Mouse (Mus musculus): ENCODE measurements around the gene Pacsin1. TPM values are rescaled to one million over a fixed set of nuclear protein-coding genes. Genes with fewer than 3 reads are reported as not detected.

Pacsin1 gene
- total RNA-seq, 2 experiments from 2014 or later, result 4.9 TPM

DNA sequence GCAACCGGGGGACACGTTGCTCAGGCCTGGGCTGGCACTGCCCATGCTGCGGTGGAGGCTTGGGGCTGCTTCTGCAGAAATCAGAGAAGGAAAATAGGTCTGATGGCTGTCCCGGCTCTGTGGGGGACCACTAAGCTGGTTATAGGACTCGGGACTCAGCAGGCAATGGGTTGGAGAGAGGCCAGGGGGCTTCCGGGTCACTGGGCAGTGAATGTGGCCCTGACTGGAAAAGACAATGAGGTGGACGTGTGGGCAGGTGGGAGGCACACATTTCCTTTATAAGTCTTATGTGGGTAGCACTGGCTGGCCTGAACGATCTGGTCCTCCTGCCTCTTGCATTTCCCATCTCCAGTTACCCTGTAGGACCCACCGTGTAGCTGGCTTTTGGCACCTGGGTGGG, 65.0 kb downstream of the Pacsin1 start:
- no peak for DNase-seq (ENCODE audit: low spot score in 2 of 2)

- DNase-seq (ENCODE audit: low spot score in 2 of 2), result no peak
These were observed 65.9 kb downstream of the Pacsin1 start for GRCm38 (mm10) chr17:27721125-27721664.

DNA sequence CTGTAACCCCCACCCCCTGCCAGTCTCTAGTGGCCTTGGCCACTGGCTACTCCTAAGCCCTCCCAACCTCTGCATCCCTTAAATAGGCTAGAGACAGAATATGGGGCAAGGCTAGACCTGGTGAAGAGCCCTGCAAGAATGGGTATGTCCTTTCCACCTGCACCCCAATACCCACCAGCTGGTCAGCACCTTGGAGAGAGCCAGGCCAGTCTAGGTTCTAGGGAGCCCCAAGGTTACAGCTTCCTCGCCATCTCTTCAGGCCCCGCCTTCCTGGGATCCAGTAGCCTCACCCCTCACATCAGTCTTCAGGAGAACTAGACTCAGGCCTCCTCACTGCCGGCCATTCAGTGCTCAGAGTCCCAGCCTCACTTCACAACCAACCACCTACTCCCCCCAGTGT, 69.0 kb downstream of the Pacsin1 start:
- DNase-seq (ENCODE audit: low spot score in 2 of 2), result no peak

- no peak for DNase-seq (ENCODE audit: low spot score in 2 of 2)
These were observed 69.7 kb downstream of the Pacsin1 start for GRCm38 (mm10) chr17:27725011-27725410.

DNA sequence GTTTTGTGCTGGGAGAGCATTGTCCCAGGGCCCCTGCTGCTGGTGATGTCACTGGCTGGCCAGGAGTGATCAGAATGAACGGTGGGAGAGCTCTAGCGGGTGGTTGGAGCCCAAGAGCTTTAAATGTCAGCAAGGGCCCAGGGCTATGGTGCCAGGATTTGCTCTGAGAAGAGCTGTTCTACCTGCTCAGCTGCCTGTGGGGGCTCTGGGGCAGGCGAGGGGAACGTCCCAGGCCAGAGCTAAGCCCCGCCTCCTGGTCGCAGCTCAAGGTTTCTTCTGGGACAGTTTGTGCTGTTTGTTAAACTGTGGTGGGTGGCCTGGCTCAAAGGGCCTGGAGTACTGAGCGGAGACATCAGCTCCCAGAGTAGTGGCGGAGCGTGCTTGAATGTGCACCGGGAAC, 70.1 kb downstream of the Pacsin1 start:
- DNase-seq (ENCODE audit: low spot score in 2 of 2), result no peak

DNA sequence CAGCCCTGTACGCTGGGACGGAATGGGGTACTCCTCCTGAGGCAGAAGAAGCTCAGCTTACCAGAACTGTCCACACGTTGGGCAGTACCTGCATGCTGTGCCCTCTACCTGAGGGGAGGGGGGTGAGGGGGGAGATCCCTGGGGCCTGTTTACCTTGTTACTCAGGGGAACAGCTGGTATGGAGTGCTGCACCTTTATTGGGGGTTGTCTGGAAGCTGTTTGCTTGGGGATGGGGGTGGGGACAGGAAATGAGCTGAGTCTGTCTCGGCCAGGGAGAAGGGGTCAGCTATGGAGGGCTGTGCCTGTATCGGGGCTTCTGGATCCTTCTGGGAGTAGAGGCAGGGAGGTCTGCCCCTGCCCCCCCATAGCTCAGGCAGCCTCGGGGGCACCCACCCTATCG, 71.2 kb downstream of the Pacsin1 start:
- DNase-seq (ENCODE audit: low spot score in 2 of 2), result no peak

DNA sequence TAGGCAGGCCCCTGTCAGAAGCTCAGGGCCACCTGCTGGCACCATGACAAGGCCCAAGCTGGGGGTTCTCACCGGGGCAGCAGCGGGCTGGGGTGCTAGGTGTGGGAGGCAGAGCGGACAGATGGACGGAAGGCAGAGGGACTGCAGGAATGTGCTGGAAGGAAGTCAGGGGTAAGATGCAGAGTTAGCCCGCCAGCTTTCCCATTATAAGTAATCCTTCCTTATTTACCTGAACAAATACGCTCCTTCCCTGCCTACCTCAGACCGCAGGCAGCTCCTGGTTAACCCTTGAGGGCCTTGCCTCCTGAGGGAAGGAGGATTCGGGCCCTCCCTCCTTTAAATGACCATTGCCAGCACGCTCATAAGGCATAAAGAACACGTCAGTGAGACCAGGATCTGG, 73.5 kb downstream of the Pacsin1 start, which contains the start of gene Spdef:
Spdef (minus strand) TSS at position 186 of the 400 bp plus-strand sequence.
- no peak for DNase-seq (ENCODE audit: low spot score in 2 of 2)

DNA sequence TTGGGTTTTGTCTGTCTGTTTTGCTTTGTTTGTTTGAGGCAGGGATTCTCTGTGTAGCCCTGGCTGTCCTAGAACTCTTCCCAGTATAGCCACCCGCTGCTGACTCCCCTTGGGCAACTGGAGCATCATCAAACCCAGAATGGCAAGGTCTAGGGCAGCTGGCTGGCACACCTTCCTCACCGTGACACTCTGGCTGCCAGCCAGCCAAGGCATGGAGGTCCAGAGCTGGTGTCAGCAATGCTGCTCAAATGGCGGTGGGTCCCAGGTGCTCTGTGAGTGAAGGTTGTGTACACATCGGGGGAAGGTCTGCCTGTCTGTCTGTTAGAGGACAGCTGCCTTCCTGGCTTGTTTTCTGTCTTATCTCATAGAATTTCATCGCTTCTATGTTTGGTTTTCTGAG, 76.8 kb downstream of the Pacsin1 start:
- DNase-seq (ENCODE audit: low spot score in 2 of 2), result no peak

DNA sequence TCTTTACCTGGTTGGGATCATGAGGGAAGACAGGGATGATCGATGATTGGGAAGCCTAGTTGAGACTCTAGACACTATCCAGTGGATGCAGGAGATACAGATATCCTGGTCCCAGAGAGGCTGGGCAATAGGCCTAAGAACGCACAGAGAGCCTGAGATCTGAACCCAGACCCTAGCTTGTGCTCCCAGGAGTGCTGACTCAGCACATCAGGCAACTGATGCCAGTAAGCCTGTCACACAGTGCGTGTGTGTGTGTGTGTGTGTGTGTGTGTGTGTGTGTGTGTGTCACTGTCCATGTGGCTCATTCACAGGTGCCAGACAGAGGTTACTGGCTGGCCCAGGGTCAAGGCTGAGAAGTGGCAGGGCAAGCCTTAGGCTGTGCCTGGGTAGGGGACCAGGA, 77.4 kb downstream of the Pacsin1 start:
- no peak for DNase-seq (ENCODE audit: low spot score in 2 of 2)

- no peak for DNase-seq (ENCODE audit: low spot score in 2 of 2)
These were observed 79.2 kb downstream of the Pacsin1 start for GRCm38 (mm10) chr17:27734344-27735073.

GRCm38 (mm10) chr17:27740961-27741360, 85.7 kb downstream of the Pacsin1 start:
- no peak for DNase-seq (ENCODE audit: low spot score in 2 of 2)

DNA sequence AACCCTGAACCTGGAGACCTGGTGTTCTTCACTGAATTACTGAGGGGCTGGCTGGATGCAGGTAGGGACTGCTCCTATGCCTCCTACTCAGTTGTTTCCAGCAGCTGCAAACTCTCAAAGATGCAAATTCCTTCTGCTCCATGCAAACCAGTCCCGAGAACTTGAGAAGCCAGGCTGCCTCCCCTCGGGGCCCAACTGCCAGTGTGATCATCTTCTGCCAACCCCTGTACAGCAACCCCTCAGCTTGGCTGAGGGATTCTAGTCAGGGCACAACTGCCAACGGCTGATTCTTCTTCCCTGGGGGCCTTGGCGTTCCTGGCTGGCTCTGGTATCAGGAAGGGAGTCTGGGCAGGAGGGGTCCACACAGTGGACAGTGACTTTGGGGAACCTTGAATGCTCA, 91.1 kb downstream of the Pacsin1 start:
- DNase-seq (ENCODE audit: low spot score in 2 of 2), result no peak

- no peak for DNase-seq (ENCODE audit: low spot score in 2 of 2)
These were observed 92.8 kb downstream of the Pacsin1 start for GRCm38 (mm10) chr17:27748123-27748522.

DNA sequence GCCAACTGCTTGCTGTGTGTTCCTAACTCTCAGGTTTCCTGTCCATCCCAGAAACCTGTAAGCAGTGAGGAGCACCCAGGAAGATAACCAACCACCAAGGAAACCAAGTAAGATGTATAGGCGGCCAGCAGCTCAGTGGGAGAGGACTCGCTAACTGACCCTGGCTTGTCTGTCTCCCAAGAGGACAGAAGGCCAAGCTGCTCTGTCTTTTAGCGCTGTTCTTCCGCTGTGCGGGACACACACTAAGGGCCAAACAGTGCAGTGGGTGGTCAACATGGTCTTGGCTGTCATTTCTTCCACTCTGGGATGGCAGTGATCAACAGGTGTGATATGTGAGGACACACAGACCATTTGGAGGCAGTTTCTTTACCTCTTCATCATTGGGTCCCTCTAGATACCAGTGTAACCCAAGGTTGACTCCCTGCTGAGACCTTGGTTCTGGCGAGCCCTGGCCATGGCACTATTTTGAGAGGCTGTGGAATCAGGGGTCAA, 95.2 kb downstream of the Pacsin1 start:
- DNase-seq (ENCODE audit: low spot score in 2 of 2), result no peak

GRCm38 (mm10) chr17:27751314-27752202, 96.2 kb downstream of the Pacsin1 start:
- DNase-seq (ENCODE audit: low spot score in 2 of 2), result no peak

- no peak for DNase-seq (ENCODE audit: low spot score in 2 of 2)
These were observed 104.9 kb downstream of the Pacsin1 start for GRCm38 (mm10) chr17:27760169-27760568.

Other genes with a start within 250 kb of the Pacsin1 start
- 1 to 10 TPM in 1 of 2 experiments, under 1 TPM in 1; 0.80 to 1.4 TPM for gene Grm4, start 134.1 kb upstream of the Pacsin1 start, total RNA-seq (2021)
- 10 to 100 TPM; 16.8 to 29.5 TPM for gene Hmga1, start 99.0 kb upstream of the Pacsin1 start, total RNA-seq (2021)
- 10 to 100 TPM; 20.1 to 21.7 TPM for gene AI413582, start 89.8 kb upstream of the Pacsin1 start, total RNA-seq (2021)
- 100 to 1,000 TPM; 201 to 202 TPM for gene Nudt3, start 32.0 kb upstream of the Pacsin1 start, total RNA-seq (2021)
- gene RPS10-NUDT3, start 20.3 kb upstream of the Pacsin1 start, total RNA-seq (2021), result not detected
- gene Rps10, start 18.8 kb upstream of the Pacsin1 start, total RNA-seq (2021), result 100 to 1,000 TPM; 930 to 948 TPM
- gene Spdef, start 73.4 kb downstream of the Pacsin1 start, total RNA-seq (2021), result under 1 TPM in 1 of 2 experiments, not detected in 1; 0.27 TPM
- 100 to 1,000 TPM; 158 to 188 TPM for gene D17Wsu92e, start 165.1 kb downstream of the Pacsin1 start, total RNA-seq (2021)
- gene Snrpc, start 182.6 kb downstream of the Pacsin1 start, total RNA-seq (2021), result 10 to 100 TPM; 66.1 to 66.6 TPM
- 10 to 100 TPM; 19.7 to 33.5 TPM for gene Uhrf1bp1, start 200.9 kb downstream of the Pacsin1 start, total RNA-seq (2021)